Mouse (Mus musculus) mouse embryonic stem cell (cell line): ENCODE data around the gene Traf3ip1.

Source experiments
- in situ Hi-C, 2 experiments: fragments of 300-500 bp; cut with MboI; formaldehyde crosslinking; loops; 1 replicate in 1 of 2; 3 replicates in 1 of 2; pipeline ENCODE4 v1.14.3; 2019 to 2020; ENCODE audit warnings: low sequenced_read_pairs in 2 of 2, low pct_unique_long_range_greater_than_20kb in 1 of 2, mixed read lengths in 1 of 2; ENCODE audit not compliant: unreplicated experiment in 1 of 2

Gene Traf3ip1

DNA sequence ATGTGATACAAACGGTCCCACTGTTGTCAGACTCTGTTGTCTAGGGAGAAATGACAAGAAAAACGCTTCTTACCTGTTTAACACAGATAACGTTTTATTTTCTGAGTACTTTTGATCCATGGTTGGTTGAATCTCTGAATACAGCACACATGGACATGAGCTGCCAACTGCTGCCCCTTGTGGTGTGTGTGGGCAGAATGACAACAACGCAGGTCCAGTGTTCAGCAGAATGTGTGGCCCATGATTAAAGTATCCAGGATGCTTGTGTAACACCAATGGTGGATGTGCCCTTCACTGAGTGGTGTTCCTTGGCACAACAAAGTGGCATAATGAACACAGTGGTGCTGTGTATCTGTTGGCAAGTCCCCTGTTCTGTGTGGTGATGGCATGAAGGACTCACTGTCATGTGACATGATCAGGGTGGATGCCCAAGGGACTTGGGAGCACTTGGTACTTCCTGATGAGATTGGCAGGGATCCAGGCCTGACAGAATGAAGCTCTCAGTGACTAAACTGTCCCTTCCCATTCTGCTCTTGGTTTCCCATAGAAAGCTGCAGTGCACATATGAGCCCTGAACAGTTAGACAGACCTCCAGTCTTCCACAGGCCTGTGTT, 68.6 kb downstream of the Traf3ip1 start:
- in situ Hi-C loops = no loop called here

GRCm38 (mm10) chr1:91564004-91564403, 69.6 kb downstream of the Traf3ip1 start:
- in situ Hi-C loops = no loop called here

- in situ Hi-C loops = no loop called here
Observed at GRCm38 (mm10) chr1:91564598-91564997, 70.2 kb downstream of the Traf3ip1 start.

DNA sequence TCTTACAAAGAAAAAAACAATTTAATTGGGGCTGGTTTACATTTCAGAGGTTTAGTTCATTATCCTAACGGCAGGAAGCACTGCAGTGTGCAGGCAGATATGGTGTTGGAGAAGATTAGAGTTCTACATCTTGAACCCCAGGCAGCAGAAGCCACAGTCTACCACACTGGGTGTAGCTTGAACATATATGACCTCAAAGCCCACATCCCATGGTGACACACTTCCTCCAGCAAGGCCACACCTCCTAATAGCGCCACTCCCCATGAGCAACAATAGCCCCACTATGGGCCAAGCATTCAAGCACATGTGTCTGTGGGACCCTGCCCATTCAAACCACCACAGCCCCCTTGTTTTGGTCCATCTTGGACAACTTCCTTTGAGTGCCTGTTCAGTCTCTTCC, 72.8 kb downstream of the Traf3ip1 start:
- in situ Hi-C loops = no loop called here

DNA sequence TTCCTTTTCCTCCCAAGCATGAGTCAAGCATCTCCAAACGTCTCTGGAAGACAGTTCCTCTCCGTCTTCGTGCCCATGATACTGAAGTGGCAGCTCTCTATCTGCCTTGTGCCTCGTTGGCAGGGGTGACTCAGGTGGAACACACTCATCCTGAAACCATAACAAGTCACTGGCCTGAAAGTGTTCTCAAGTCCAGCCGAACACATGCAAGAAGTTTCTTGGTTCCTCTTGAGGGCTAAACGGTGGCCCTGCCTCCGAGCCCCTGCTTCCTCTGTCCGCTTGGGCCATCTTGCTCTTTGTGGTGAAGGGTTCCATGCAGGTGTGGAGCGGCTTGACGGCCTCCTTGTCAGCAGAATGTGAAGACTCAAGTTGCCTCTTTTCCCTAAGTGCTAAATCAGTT, 78.0 kb downstream of the Traf3ip1 start:
- in situ Hi-C loops = no loop called here

- in situ Hi-C loops = no loop called here
Observed at GRCm38 (mm10) chr1:91574208-91574607, 79.8 kb downstream of the Traf3ip1 start.

DNA sequence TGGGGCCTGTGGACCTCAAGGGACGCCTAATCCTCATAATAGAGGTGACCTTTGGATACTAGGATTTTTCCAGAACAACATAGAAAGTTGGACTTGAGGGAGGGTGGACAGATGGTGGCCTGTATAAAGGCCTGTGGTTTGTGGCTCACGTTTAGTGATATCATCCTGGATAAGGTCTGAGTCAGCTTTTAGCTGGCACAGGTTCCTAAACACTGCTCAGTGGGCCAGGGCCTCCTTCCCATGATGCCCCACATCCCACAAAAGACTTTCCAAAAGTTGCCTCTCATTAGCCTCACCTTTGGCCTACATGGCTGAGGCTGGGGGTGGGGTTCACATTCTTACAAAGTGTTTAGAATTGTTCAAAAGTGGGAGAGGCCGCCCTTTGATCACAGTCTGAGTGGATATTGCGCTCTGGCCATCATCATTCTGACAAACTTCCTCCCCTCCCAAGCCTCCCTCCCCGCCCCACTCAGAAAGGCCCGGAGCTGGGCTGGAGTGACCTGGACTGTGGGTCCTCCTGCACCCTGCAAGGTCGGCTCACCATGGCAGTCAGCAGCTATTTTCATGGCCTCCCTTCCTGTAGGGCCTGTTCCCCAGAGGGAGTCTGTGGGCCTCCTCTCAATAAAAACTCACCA, 83.6 kb downstream of the Traf3ip1 start:
- in situ Hi-C loops = no loop called here
